Mouse (Mus musculus) ES-Bruce4 (cell line): ENCODE measurements at regions not wholly inside any gene's neighbourhood (a gene's known extent, or its start where the extent isn't known, plus 50 kb on each side); places are given as distances from the start of the nearest gene placed in this dataset.

Source experiments
- H3K27ac ChIP-seq: 2 replicates; pipeline ENCODE4 v1.5.1; 2012; ENCODE audit warnings: low read length, inconsistent platforms; ENCODE audit not compliant: insufficient read depth
- H3K27me3 ChIP-seq: 2 replicates; pipeline ENCODE4 v1.6.1; 2012; ENCODE audit warnings: mild to moderate bottlenecking, low read length, inconsistent platforms; ENCODE audit not compliant: control insufficient read depth, poor library complexity, insufficient read depth, severe bottlenecking
- H3K36me3 ChIP-seq: 2 replicates; pipeline ENCODE4 v1.6.1; 2012; ENCODE audit warnings: inconsistent platforms, mild to moderate bottlenecking, low read length, moderate library complexity; ENCODE audit not compliant: control insufficient read depth, poor library complexity, insufficient read depth, severe bottlenecking
- H3K4me1 ChIP-seq: one replicate; pipeline ENCODE4 v1.8.1; 2011; ENCODE audit warnings: low read length; ENCODE audit not compliant: control insufficient read depth, insufficient read depth
- H3K4me3 ChIP-seq: 2 replicates; pipeline ENCODE4 v1.5.1; 2011; ENCODE audit warnings: low read depth, mild to moderate bottlenecking, low read length
- H3K9ac ChIP-seq: 2 replicates; pipeline ENCODE4 v1.6.1; 2012; ENCODE audit warnings: low read depth, mild to moderate bottlenecking, inconsistent platforms; ENCODE audit not compliant: poor library complexity, severe bottlenecking
- H3K9me3 ChIP-seq: replicated peaks from 2 replicates; pipeline ENCODE4 v1.6.1; 2012; ENCODE audit warnings: mild to moderate bottlenecking, low read length, inconsistent platforms; ENCODE audit not compliant: control insufficient read depth, poor library complexity, insufficient read depth, severe bottlenecking
- CTCF ChIP-seq: IDR thresholded peaks from one replicate; pipeline ENCODE4 v1.8.1; 2011; ENCODE audit warnings: low read depth, low read length
- EP300 ChIP-seq: IDR thresholded peaks from 2 replicates; pipeline ENCODE4 v1.6.1; 2011; ENCODE audit warnings: low read depth, low read length; ENCODE audit not compliant: insufficient read depth
- POLR2A ChIP-seq: IDR thresholded peaks from one replicate; pipeline ENCODE4 v1.8.1; 2011; ENCODE audit warnings: low read length; ENCODE audit not compliant: insufficient read depth

- no peaks in the 10 kb centered on the region for H3K27me3 ChIP-seq
- H3K9ac ChIP-seq, result no peak overlapping the region
- no peak overlapping the region for H3K4me3 ChIP-seq
- no peaks in the 10 kb centered on the region for H3K4me1 ChIP-seq
- no peaks in the 10 kb centered on the region for H3K36me3 ChIP-seq
- H3K27ac ChIP-seq, result no peak overlapping the region
- no peaks in the 10 kb centered on the region for H3K9me3 ChIP-seq
- no peak for TF ChIP-seq CTCF
- no peak for TF ChIP-seq POLR2A
- no peak for TF ChIP-seq EP300
Observed at GRCm38 (mm10) chr1:137360688-137361570, 400.7 kb upstream of the Nr5a2 start.

- Histone ChIP-seq H3K9me3 (no peaks in the 10 kb centered on the region), H3K27ac (no peak overlapping the region), H3K36me3 (no peaks in the 10 kb centered on the region), H3K27me3 (no peaks in the 10 kb centered on the region), H3K4me1 (no peaks in the 10 kb centered on the region), H3K4me3 (no peak overlapping the region), H3K9ac (no peak overlapping the region)
- no peak for TF ChIP-seq POLR2A
- TF ChIP-seq CTCF, result no peak
- TF ChIP-seq EP300, result no peak
Observed at GRCm38 (mm10) chr1:137355941-137356512, 395.8 kb upstream of the Nr5a2 start.

GRCm38 (mm10) chr1:137352390-137353027 is 392.3 kb upstream of the Nr5a2 start:
- no peak for TF ChIP-seq POLR2A
- no peak for TF ChIP-seq CTCF
- no peak for TF ChIP-seq EP300
- H3K27ac ChIP-seq, result no peak overlapping the region
- no peak overlapping the region for H3K4me3 ChIP-seq
- H3K9me3 ChIP-seq, result no peaks in the 10 kb centered on the region
- H3K9ac ChIP-seq, result no peak overlapping the region
- no peaks in the 10 kb centered on the region for H3K27me3 ChIP-seq
- no peaks in the 10 kb centered on the region for H3K4me1 ChIP-seq
- H3K36me3 ChIP-seq, result no peaks in the 10 kb centered on the region

DNA sequence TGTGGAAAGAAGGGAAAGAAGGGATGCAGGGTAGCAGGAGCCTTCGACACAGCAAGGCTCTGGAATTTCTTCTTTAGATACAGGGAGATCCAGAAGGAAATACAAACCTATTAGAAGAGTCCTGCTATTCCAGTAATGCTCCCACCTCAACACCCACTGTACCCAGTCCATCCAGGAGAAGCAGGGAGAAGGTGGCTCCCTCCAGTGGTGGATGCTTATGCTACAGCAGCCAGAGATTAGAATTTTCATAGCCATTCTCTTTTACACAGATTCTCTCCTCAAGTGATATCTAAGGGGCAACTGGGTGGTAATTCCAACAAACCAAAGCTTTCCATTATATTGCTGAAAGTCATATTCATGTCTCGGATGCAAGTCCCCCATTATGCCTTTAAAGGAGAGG is 373.9 kb upstream of the Nr5a2 start:
- H3K27ac ChIP-seq, result no peak overlapping the region
- TF ChIP-seq CTCF (peak; percentile 66), EP300 (no peak), POLR2A (no peak)
- no peaks in the 10 kb centered on the region for H3K27me3 ChIP-seq
- no peaks in the 10 kb centered on the region for H3K36me3 ChIP-seq
- H3K4me1 ChIP-seq, result no peaks in the 10 kb centered on the region
- H3K9me3 ChIP-seq, result no peaks in the 10 kb centered on the region
- no peak overlapping the region for H3K9ac ChIP-seq
- H3K4me3 ChIP-seq, result no peak overlapping the region

- no peak overlapping the region for H3K4me3 ChIP-seq
- H3K9me3 ChIP-seq, result no peaks in the 10 kb centered on the region
- no peaks in the 10 kb centered on the region for H3K4me1 ChIP-seq
- TF ChIP-seq EP300 (no peak), POLR2A (no peak), CTCF (no peak)
- no peaks in the 10 kb centered on the region for H3K27me3 ChIP-seq
- H3K36me3 ChIP-seq, result no peaks in the 10 kb centered on the region
- no peak overlapping the region for H3K9ac ChIP-seq
- no peak overlapping the region for H3K27ac ChIP-seq
Observed at GRCm38 (mm10) chr1:137332108-137332769, 372.0 kb upstream of the Nr5a2 start.
